8 mouse cellular contexts compared by ENCODE assay signal in the genomic region with DNA sequence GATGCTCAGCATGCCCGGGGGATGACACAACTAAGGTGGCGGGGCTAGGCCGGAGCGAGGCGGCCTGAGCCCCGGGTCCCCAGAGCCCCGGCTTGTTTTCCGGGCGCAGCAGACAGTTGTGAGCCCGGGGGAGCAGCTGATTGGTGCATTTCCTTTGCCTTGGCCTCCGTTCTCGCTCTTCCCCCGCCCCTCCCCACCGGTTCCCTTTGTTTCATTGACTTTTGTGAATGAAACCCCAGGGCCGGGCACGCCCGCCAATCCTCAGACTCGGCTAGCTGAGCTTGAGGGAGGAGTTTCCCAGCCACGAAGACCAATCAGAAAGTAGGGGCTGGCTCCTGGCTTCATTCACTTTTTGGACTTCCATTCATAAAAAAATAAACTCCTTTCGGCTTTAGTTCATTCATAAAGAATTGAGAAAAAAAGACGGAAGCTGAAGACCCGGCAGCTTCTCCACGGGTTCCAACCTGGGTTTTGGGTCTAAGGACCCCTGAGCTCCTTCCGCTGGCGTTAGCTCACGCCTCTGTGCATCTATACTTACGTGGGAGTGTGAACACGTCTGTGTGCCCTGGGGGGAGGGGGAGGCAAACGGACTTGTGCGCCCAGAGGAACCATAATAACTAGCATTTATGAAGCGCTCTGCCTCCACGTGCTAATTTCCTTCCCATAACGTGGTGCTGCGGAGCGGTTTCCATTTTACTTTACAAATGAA. TPM values are rescaled to one million over a fixed set of nuclear protein-coding genes. Genes with fewer than 3 reads are reported as not detected.
DNase-seq lines count a peak whose midpoint lies in the region; ATAC-seq and TF ChIP-seq lines count a peak whose summit lies in the region.

A gene (minus strand): TSS at position 229 of the 709 bp plus-strand sequence.

- H3K27ac ChIP-seq in gastrocnemius, adult 2 months, result peak within 1 kb of the TSS; percentile 38
- H3K27ac ChIP-seq in hindbrain, postnatal 0 days, result peak within 1 kb of the TSS; percentile 80
- peak within 1 kb of the TSS; percentile 55 for H3K27ac ChIP-seq in left cerebral cortex, adult 2 months

- H3K4me3 ChIP-seq in gastrocnemius, adult 2 months, result peak within 1 kb of the TSS; percentile 83
- peak within 1 kb of the TSS; percentile 60 for H3K4me3 ChIP-seq in hindbrain, postnatal 0 days (ENCODE audit: low read length)
- H3K4me3 ChIP-seq in left cerebral cortex, adult 2 months, result peak within 1 kb of the TSS; percentile 60

- under 1% methylated on average over 35 of the region's 35 CpGs for WGBS in hindbrain, postnatal 0 days

- DNase-seq in R1 (ENCODE audit: low read depth, low spot score), result peak; percentile 99
- peak; percentile 84 to 92 for DNase-seq in cerebellum, postnatal 25 days
- peak; percentile 85 for DNase-seq in gastrocnemius, adult 2 months
- peak; percentile 97 for DNase-seq in hindbrain, postnatal 0 days (ENCODE audit: low spot score)
- peak; percentile 79 to 87 for DNase-seq in left cerebral cortex, adult 2 months (ENCODE audit: extremely low spot score in 1 of 2, low spot score in 2 of 2)
- peak; percentile 97 to 98 for DNase-seq in right cerebral cortex, postnatal 10 days (ENCODE audit: low spot score in 2 of 2)
- DNase-seq in urinary bladder, postnatal 25 days (ENCODE audit: low spot score), result peak; percentile 60

- no peaks in the 10 kb centered on the region for H3K36me3 ChIP-seq in hindbrain, postnatal 0 days (ENCODE audit: insufficient read depth, low read length)

- H3K9me3 ChIP-seq in hindbrain, postnatal 0 days (ENCODE audit: low read length), result no peaks in the 10 kb centered on the region

- peak; percentile 95 for ATAC-seq in hindbrain, postnatal 0 days
- ATAC-seq in megakaryocyte, adult 5-6 weeks (ENCODE audit: poor library complexity, severe bottlenecking), result peak; percentile 92

- TF ChIP-seq CTCF in gastrocnemius, adult 2 months (IDR thresholded peaks at IDR 0.05), result no peak
- no peak for TF ChIP-seq CTCF in hindbrain, postnatal 0 days (IDR thresholded peaks at IDR 0.05; ENCODE audit: low read depth)
- no peak for TF ChIP-seq CTCF in left cerebral cortex, adult 2 months (IDR thresholded peaks at IDR 0.05)

- peaks cover 19% of the 10 kb centered on the region; the same call in 1 of the 2 replicates for H3K27me3 ChIP-seq in hindbrain, postnatal 0 days (ENCODE audit: insufficient read depth, low read length)

- intact Hi-C loops in gastrocnemius, adult 2 months (cut with DNase I), result no loop called here
- intact Hi-C loops in left cerebral cortex, adult 2 months (cut with DNase I), result no loop called here

- peak within 1 kb of the TSS; percentile 99 for H3K4me2 ChIP-seq in hindbrain, postnatal 0 days (ENCODE audit: low read depth, low read length)

- H3K9ac ChIP-seq in hindbrain, postnatal 0 days (replicated peaks; ENCODE audit: low read length), result peak within 1 kb of the TSS; percentile 62

- peaks cover 9% of the 10 kb centered on the region; the same call in 1 of the 2 replicates for H3K4me1 ChIP-seq in hindbrain, postnatal 0 days (ENCODE audit: insufficient read depth, low read length)

RNA-seq across cellular contexts. Expression of the gene that starts here (rescaled TPM):
- 1 to 10 TPM; 2.7 to 3.1 TPM for total RNA-seq in gastrocnemius, adult 2 months (2021)
- total RNA-seq in hindbrain, postnatal 0 days (2014; rRNA removed), result 47.7 and 56.9 TPM in 2 replicates
- 22.5 and 30.2 TPM in 2 replicates for polyA plus RNA-seq in hindbrain, postnatal 0 days (2015; fragmentation: Nextera tagmentation; extraction: Ambion mirVana)
- 10 to 100 TPM; 14.1 to 18.6 TPM for total RNA-seq in left cerebral cortex, adult 2 months (2021)
- total RNA-seq in megakaryocyte, adult 5-6 weeks (2015), result not detected in 2 replicates
- not detected in 2 replicates for total RNA-seq in megakaryocyte, adult 5-6 weeks (2017)

Comparison
In these comparisons a context has a peak if more than half of its experiments do, and no peak if none do; other contexts are left out.
1. Peak in every context shown above with its lines: DNase-seq, ATAC-seq, H3K4me3 ChIP-seq and H3K27ac ChIP-seq.
2. Peak in ATAC-seq in megakaryocyte, adult 5-6 weeks; RNA of the gene not detected or under 1 TPM.